Mouse (Mus musculus) megakaryocyte, embryonic 14.5 days (primary cell): Measurements from ENCODE around the gene Timm13.

ENCODE experiments used
- FLI1 ChIP-seq: IDR thresholded peaks from 2 replicates; pipeline ENCODE4 v1.6.1; 2012; ENCODE audit warnings: low read length, inconsistent platforms, mixed read lengths
- GATA1 ChIP-seq: IDR thresholded peaks from 3 replicates; pipeline ENCODE4 v1.6.1; 2012; ENCODE audit warnings: mixed read lengths, low read length, inconsistent platforms, borderline replicate concordance

GRCm38 (mm10) chr10:80911354-80911753 lies 10.6 kb upstream of the Timm13 start:
- no peak for TF ChIP-seq GATA1
- TF ChIP-seq FLI1: no peak
